Mouse (Mus musculus): ENCODE data around the gene Slc6a20a. TPM values are rescaled to one million over a fixed set of nuclear protein-coding genes. Genes with fewer than 3 reads are reported as not detected.

Gene Slc6a20a
- polyA plus RNA-seq, 1 experiment from 2014 or later: 3.8 TPM

Other genes starting within 250 kb of the Slc6a20a start
- gene Limd1, start 200.2 kb downstream of the Slc6a20a start, polyA plus RNA-seq (2015; fragmentation: Nextera tagmentation; extraction: Ambion mirVana): 46.1 and 49.9 TPM in 2 replicates
- 52.3 and 56.5 TPM in 2 replicates for gene Sacm1l, start 149.1 kb downstream of the Slc6a20a start, polyA plus RNA-seq (2015; fragmentation: Nextera tagmentation; extraction: Ambion mirVana)
- 0.28 and 0.30 TPM in 2 replicates for gene Slc6a20b, start 46.3 kb downstream of the Slc6a20a start, polyA plus RNA-seq (2015; fragmentation: Nextera tagmentation; extraction: Ambion mirVana)
- gene Ccr9, start 446 bp downstream of the Slc6a20a start, polyA plus RNA-seq (2015; fragmentation: Nextera tagmentation; extraction: Ambion mirVana): 0.34 and 0.41 TPM in 2 replicates
- 48.4 and 53.3 TPM in 2 replicates for gene Lztfl1, start 38.8 kb upstream of the Slc6a20a start, polyA plus RNA-seq (2015; fragmentation: Nextera tagmentation; extraction: Ambion mirVana)
- 0.88 and 1.1 TPM in 2 replicates for gene Cxcr6, start 127.6 kb upstream of the Slc6a20a start, polyA plus RNA-seq (2015; fragmentation: Nextera tagmentation; extraction: Ambion mirVana)
- 15.6 and 16.3 TPM in 2 replicates for gene Fyco1, start 173.0 kb upstream of the Slc6a20a start, polyA plus RNA-seq (2015; fragmentation: Nextera tagmentation; extraction: Ambion mirVana)
- gene Xcr1, start 183.1 kb upstream of the Slc6a20a start, polyA plus RNA-seq (2015; fragmentation: Nextera tagmentation; extraction: Ambion mirVana): not detected in 2 replicates